ENCODE assay signal across 13 mouse cellular contexts in the genomic region with DNA sequence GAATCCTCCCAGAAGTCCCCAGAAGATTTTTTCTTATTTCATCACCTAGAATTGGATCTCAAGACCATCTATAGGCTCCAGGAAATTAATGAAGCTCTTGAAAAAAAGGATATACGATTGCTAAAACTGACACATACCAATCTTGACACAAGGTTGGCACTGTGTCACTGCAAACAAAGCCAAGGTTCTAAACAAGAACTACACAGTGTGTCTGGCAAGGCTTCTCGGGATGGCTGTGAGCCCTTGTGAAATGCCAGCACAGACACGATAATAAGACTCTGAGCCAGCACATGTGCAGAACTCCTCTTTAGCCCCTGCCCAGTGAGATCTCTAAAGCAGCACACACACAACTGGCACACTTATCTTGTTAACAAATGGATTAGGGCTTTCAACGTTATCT. TPM values are rescaled to one million over a fixed set of nuclear protein-coding genes. Genes with fewer than 3 reads are reported as not detected.
DNase-seq lines count a peak whose midpoint lies in the region; ATAC-seq lines count a peak whose summit lies in the region.
"Had no signal": no experiment of that assay in that cellular context is flagged by ENCODE, and none has a peak within 500 bp of the region (broad histone marks: within the 10 kb centered on the region; RNA-seq: fewer than 3 reads in every experiment).

No protein-coding gene starts in this region.

- H3K36me3 ChIP-seq in midbrain, embryonic 11.5 days (ENCODE audit: control insufficient read depth, insufficient read depth, low read length) = no peaks in the 10 kb centered on the region
- H3K36me3 ChIP-seq in midbrain, embryonic 16.5 days (ENCODE audit: control insufficient read depth, insufficient read depth, low read length) = no peaks in the 10 kb centered on the region
- no peaks in the 10 kb centered on the region for H3K36me3 ChIP-seq in heart, embryonic 15.5 days
- H3K36me3 ChIP-seq: embryonic facial prominence, embryonic 15.5 days; liver, embryonic 12.5 days; midbrain, embryonic 12.5 days; neural tube, embryonic 13.5 days had no signal

- ATAC-seq in frontal cortex, adult (ENCODE audit: low TSS enrichment) = peak; percentile 70; the same call in 1 of the 2 replicates
- ATAC-seq in midbrain, embryonic 11.5 days (ENCODE audit: low FRiP score) = no peak
- ATAC-seq in midbrain, embryonic 16.5 days = no peak
- ATAC-seq in heart, embryonic 15.5 days (replicated peaks; ENCODE audit: insufficient number of reproducible peaks, insufficient read depth, low FRiP score, low read depth) = no peak
- ATAC-seq in megakaryocyte-erythroid progenitor cell, adult 5-6 weeks (replicated peaks; ENCODE audit: low FRiP score, low TSS enrichment, poor library complexity, severe bottlenecking) = peak; percentile 57
- ATAC-seq: liver, embryonic 12.5 days had no signal

- no peaks in the 10 kb centered on the region for H3K4me1 ChIP-seq in midbrain, embryonic 11.5 days (ENCODE audit: control insufficient read depth, insufficient read depth, low read length)
- H3K4me1 ChIP-seq in midbrain, embryonic 16.5 days (ENCODE audit: control insufficient read depth, insufficient read depth, low read length) = no peaks in the 10 kb centered on the region
- peaks cover 8% of the 10 kb centered on the region for H3K4me1 ChIP-seq in heart, embryonic 15.5 days (replicated peaks)
- H3K4me1 ChIP-seq: embryonic facial prominence, embryonic 15.5 days; midbrain, embryonic 12.5 days; neural tube, embryonic 13.5 days had no signal

- H3K27me3 ChIP-seq in midbrain, embryonic 11.5 days (ENCODE audit: control insufficient read depth, insufficient read depth, low read length) = no peaks in the 10 kb centered on the region
- no peaks in the 10 kb centered on the region; the same call in none of the 2 replicates for H3K27me3 ChIP-seq in midbrain, embryonic 16.5 days (ENCODE audit: control insufficient read depth, insufficient read depth, low read depth, low read length)
- H3K27me3 ChIP-seq in heart, embryonic 15.5 days = no peaks in the 10 kb centered on the region; the same call in 1 of the 2 replicates
- H3K27me3 ChIP-seq: embryonic facial prominence, embryonic 15.5 days; midbrain, embryonic 12.5 days had no signal

- H3K4me3 ChIP-seq in midbrain, embryonic 11.5 days (ENCODE audit: low read depth, low read length) = no peak overlapping the region
- no peak overlapping the region for H3K4me3 ChIP-seq in midbrain, embryonic 16.5 days (ENCODE audit: low read depth, low read length)
- H3K4me3 ChIP-seq in heart, embryonic 15.5 days = no peak overlapping the region
- H3K4me3 ChIP-seq: embryonic facial prominence, embryonic 15.5 days; liver, embryonic 12.5 days; midbrain, embryonic 12.5 days; neural tube, embryonic 13.5 days had no signal

- H3K4me2 ChIP-seq in midbrain, embryonic 11.5 days = no peak overlapping the region
- no peak overlapping the region for H3K4me2 ChIP-seq in midbrain, embryonic 16.5 days (ENCODE audit: low read length)
- H3K4me2 ChIP-seq in heart, embryonic 15.5 days = no peak overlapping the region
- H3K4me2 ChIP-seq: embryonic facial prominence, embryonic 15.5 days; liver, embryonic 12.5 days; midbrain, embryonic 12.5 days; neural tube, embryonic 13.5 days had no signal

- WGBS in midbrain, embryonic 11.5 days = 72% methylated on average over 4 of the region's 4 CpGs
- WGBS in midbrain, embryonic 16.5 days = 65% methylated on average over 4 of the region's 4 CpGs
- 23% methylated on average over 4 of the region's 4 CpGs for WGBS in heart, embryonic 15.5 days

- H3K9ac ChIP-seq in midbrain, embryonic 11.5 days (ENCODE audit: low read length) = no peak overlapping the region
- no peak overlapping the region for H3K9ac ChIP-seq in midbrain, embryonic 16.5 days (ENCODE audit: low read depth, low read length)
- H3K9ac ChIP-seq in heart, embryonic 15.5 days = no peak overlapping the region
- H3K9ac ChIP-seq: embryonic facial prominence, embryonic 15.5 days; liver, embryonic 12.5 days; midbrain, embryonic 12.5 days; neural tube, embryonic 13.5 days had no signal

- no peak overlapping the region for H3K27ac ChIP-seq in midbrain, embryonic 11.5 days (ENCODE audit: low read depth, low read length)
- no peak overlapping the region for H3K27ac ChIP-seq in midbrain, embryonic 16.5 days (ENCODE audit: low read length)
- H3K27ac ChIP-seq in heart, embryonic 15.5 days = peak overlapping the region; percentile 4; the same call in 1 of the 2 replicates
- H3K27ac ChIP-seq: embryonic facial prominence, embryonic 15.5 days; liver, embryonic 12.5 days; midbrain, embryonic 12.5 days; neural tube, embryonic 13.5 days had no signal

- no peak for DNase-seq in frontal cortex, postnatal 25 days (ENCODE audit: low spot score in 2 of 2)
- peak; percentile 56 for DNase-seq in midbrain, embryonic 11.5 days (ENCODE audit: low spot score, missing footprints)
- no peak for DNase-seq in adrenal gland, postnatal 25 days
- DNase-seq: adrenal gland, postnatal 10 days; kidney, adult 2 months had no signal

- no peaks in the 10 kb centered on the region for H3K9me3 ChIP-seq in midbrain, embryonic 11.5 days (ENCODE audit: control insufficient read depth, low read length)
- H3K9me3 ChIP-seq in midbrain, embryonic 16.5 days (replicated peaks; ENCODE audit: control insufficient read depth, low read length, poor library complexity, severe bottlenecking) = no peaks in the 10 kb centered on the region
- no peaks in the 10 kb centered on the region for H3K9me3 ChIP-seq in heart, embryonic 15.5 days (replicated peaks)
- H3K9me3 ChIP-seq: embryonic facial prominence, embryonic 15.5 days; liver, embryonic 12.5 days; midbrain, embryonic 12.5 days; neural tube, embryonic 13.5 days had no signal

RNA-seq across cellular contexts. Expression of gene Ccnj, which starts 28.5 kb away (rescaled TPM):
- 42.6 and 49.4 TPM in 2 replicates for polyA plus RNA-seq in midbrain, embryonic 11.5 days (2014; fragmentation: Nextera tagmentation; extraction: Ambion mirVana)
- 16.7 and 19.8 TPM in 2 replicates for polyA plus RNA-seq in midbrain, embryonic 16.5 days (2015; fragmentation: Nextera tagmentation; extraction: Ambion mirVana)
- 5.5 and 7.2 TPM in 2 replicates for polyA plus RNA-seq in heart, embryonic 15.5 days (2015; fragmentation: Nextera tagmentation; extraction: Ambion mirVana)
- 3.8 and 4.6 TPM in 2 replicates for total RNA-seq in megakaryocyte-erythroid progenitor cell, adult 5-6 weeks (2014; fragmentation: Nextera tagmentation)
- 4.4 and 6.2 TPM in 2 replicates for total RNA-seq in megakaryocyte-erythroid progenitor cell, adult 5-6 weeks (2017)
- 8.1 and 8.8 TPM in 2 replicates for total RNA-seq in adrenal gland, postnatal 25 days (2021)

RNA-seq across cellular contexts. Expression of gene Zfp518a, which starts 35.0 kb away (rescaled TPM):
- polyA plus RNA-seq in midbrain, embryonic 11.5 days (2014; fragmentation: Nextera tagmentation; extraction: Ambion mirVana) = 18.8 and 20.4 TPM in 2 replicates
- polyA plus RNA-seq in midbrain, embryonic 16.5 days (2015; fragmentation: Nextera tagmentation; extraction: Ambion mirVana) = 5.3 and 5.7 TPM in 2 replicates
- polyA plus RNA-seq in heart, embryonic 15.5 days (2015; fragmentation: Nextera tagmentation; extraction: Ambion mirVana) = 5.0 and 5.9 TPM in 2 replicates
- 14.1 and 15.6 TPM in 2 replicates for total RNA-seq in megakaryocyte-erythroid progenitor cell, adult 5-6 weeks (2014; fragmentation: Nextera tagmentation)
- 15.0 and 28.3 TPM in 2 replicates for total RNA-seq in megakaryocyte-erythroid progenitor cell, adult 5-6 weeks (2017)
- total RNA-seq in adrenal gland, postnatal 25 days (2021) = 13.2 and 15.7 TPM in 2 replicates

Comparison
In these comparisons a context has a peak if more than half of its experiments do, and no peak if none do; other contexts are left out.
1. ATAC-seq: peak in frontal cortex, adult (single experiment) and megakaryocyte-erythroid progenitor cell, adult 5-6 weeks (single experiment); none in midbrain, embryonic 11.5 days (single experiment), midbrain, embryonic 16.5 days (single experiment) and heart, embryonic 15.5 days (single experiment).